Mouse (Mus musculus): Measurements from ENCODE around the gene Plcg1. TPM values are rescaled to one million over a fixed set of nuclear protein-coding genes. Genes with fewer than 3 reads are reported as not detected.

Gene Plcg1
- total RNA-seq, 2 experiments from 2014 or later: 0.38 to 2.8 TPM

DNA sequence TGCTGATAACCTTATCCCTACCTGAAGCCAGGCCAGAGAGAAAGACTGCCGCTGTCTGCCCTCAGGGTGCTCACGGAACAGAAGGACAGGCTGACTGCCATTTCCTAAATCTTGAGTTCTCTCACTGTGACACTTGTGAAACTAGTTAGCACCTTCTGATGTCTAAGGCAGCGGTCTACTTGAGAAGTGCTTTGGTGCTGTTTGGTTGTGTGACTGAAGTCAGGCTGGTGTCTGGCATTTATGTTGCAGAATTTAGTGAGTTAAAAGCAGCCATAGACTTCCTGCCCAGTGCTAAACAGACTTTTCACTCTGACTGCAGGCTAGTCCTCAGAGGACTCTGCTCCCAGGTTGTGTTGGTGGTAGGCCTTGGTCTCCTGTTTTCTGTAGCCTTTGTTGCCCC, 3.2 kb downstream of the Plcg1 start:
- no peak for ATAC-seq (replicated peaks; ENCODE audit: low FRiP score, poor library complexity, severe bottlenecking)

DNA sequence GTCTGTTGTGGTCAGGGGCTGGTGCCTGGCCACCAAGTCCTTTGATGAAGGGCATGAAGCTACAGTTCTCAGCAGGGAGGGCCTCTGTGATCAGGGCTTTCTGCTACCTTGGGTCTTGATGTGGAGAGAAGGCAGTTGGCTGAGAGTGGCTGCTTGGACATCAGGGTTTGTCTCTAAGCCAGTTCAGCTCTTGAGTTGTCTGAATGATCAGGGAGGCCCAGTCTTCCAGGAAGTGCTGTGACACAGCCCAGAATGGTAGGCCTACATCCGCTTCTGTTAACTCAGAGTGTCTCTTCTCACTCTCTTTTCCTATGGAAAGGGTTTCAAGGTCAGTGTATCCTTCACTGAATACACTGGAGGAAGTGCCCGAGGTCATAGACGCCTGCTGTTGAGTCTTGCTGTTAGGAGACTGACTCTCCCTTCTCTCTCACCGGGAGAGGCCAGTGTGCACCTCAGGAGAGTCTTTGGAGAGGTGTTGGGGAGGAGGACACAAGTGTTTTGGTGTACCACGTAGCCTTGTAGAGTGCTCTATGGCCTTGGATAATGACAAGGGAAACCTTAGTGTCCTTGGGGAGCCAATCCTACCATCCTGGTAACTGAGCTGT, 4.7 kb downstream of the Plcg1 start:
- ATAC-seq (replicated peaks; ENCODE audit: low FRiP score, poor library complexity, severe bottlenecking): no peak

DNA sequence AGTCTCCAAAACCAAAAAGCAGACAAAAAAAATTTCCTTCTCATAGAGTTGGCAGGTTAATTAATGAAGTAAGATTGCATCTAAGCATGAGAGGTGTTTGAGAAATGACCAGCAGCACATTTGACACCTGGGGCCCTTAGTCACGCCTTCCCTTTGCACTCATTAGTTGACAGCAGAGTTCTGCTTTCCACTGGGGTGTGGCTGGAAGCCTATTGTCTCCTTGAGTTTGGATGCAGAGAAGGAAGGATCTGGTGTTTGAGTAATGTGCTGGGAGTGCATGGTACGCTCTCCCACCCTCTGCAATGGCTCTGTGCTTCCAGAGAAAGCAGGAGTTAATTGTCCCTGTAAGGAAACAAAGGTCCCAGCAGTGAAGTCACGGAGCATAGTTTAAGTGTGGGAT, 5.4 kb downstream of the Plcg1 start:
- no peak for ATAC-seq (replicated peaks; ENCODE audit: low FRiP score, poor library complexity, severe bottlenecking)

DNA sequence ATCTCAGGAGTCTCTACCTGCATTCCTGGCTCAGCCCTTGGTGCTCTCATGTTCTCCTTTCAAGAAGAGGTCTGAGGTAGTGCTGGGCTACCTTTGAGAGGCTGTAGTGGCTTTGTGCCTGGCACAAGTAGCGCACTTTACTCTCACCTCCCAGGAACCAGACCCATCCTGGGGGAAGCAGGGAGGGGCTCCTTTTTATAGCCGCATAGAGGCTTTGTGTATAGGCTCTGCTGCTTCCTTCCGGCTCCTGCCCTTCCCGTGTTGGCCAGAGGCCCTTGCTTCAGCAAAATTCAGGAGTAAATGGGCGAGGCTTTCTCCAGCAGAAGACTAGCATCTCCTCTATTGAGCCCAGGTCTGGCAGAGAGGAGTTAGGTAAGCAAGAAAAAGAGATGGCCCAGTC, 7.3 kb downstream of the Plcg1 start:
- ATAC-seq (replicated peaks; ENCODE audit: low FRiP score, poor library complexity, severe bottlenecking): no peak

DNA sequence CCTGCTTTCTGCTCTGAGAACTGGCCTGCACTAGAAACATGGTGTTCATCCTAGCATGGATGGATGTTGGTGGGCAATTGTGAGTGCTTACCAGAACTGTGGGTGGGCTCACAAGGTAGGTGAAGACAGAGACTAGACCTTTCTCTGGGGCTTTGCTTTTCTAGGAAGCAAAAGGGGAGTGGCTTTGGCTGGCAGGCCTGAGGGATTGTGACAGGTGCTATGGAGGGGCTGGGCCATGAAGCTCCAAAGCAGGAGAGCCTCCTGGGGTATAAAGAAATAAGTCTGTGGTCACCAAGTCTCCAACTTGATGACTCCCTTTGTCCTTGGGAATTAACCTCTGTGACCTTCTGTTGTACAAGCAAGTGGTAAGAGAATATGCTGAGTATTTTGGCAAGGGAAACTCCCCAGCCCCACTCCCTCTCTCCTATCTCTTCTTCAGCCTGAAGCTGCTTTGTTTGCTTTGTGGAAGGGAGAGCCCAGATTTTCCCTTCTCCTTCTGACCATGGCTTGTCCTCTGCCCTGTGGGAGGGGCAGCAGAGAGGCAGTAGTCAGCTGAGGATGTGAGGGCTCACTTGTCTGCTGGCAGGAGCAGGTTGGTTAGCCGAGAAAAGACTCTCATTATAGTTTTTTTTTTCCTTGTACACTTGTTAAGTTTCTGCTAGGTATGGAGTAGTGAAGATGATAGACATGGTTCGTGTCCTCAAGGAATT, 8.7 kb downstream of the Plcg1 start:
- no peak for ATAC-seq (replicated peaks; ENCODE audit: low FRiP score, poor library complexity, severe bottlenecking)

DNA sequence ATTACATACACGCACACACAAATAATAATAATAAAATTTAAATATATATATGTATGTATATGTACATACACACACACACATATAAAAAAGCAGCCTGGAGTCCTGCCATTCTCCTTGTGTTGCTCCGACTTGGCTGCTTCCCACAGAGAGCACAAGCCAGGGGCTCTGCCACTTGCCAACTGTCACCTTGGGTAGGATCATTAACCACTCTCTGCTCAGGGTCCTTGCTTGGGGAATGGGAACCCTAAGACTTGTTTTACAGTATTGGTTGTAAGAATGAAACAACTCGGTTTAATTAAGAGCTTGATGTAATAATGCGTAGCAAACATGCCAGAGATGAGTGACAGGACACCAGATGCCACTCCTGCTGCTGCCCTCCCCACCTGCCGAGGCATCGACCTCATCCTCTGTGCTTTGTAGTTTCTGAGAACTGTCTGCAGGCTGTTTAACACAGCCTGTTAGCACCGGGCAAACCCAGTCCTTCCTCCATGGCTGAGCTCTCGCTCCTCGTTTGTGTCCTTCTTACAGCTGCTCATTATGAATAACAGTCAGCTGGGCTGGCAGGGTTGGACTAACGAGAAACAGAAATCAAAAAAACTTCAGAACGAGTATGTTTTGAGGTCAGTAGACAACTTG, 9.5 kb downstream of the Plcg1 start:
- no peak for ATAC-seq (replicated peaks; ENCODE audit: low FRiP score, poor library complexity, severe bottlenecking)

DNA sequence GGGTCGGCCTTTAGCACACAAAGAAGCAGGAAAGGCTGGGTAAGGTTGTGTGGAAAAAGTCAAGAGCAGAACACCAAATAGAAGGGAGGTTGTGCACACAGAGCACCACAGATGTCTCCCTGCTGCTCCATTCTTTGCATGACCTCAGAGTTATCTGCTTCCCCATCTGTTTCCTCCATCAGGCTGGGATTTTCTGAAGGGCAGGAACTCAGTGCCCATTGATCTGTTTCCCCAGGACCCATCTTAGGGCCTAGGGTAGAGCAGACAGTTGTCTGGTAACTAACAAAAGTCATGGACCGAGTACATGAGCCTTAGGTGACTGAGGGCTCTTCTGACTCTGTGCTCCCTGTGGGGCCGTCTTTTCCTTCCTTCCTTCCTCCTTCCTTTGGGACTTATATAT, 10.5 kb downstream of the Plcg1 start:
- no peak for ATAC-seq (replicated peaks; ENCODE audit: low FRiP score, poor library complexity, severe bottlenecking)

DNA sequence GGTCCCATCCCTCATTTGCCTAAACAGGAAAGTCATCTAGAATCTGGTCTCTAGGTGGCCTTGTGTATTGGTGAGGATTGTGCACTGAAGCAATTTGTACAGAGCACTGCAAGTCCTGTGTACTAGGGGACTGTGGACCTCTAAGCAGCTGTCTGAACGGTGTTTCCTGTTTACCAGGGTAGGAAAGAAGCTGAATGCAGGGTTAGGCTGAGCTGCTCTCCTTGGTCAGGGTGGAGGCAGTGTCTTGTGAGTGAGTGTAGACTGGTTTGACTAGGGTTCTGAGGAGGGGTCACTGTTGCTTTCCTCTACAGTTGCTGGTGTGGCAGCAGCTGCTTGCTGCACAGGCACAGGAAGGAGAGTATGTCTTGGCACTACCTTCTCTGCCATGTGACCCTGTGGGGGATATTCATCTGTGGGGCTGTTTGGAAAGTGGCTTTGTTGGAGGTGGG, 11.1 kb downstream of the Plcg1 start:
- no peak for ATAC-seq (replicated peaks; ENCODE audit: low FRiP score, poor library complexity, severe bottlenecking)

DNA sequence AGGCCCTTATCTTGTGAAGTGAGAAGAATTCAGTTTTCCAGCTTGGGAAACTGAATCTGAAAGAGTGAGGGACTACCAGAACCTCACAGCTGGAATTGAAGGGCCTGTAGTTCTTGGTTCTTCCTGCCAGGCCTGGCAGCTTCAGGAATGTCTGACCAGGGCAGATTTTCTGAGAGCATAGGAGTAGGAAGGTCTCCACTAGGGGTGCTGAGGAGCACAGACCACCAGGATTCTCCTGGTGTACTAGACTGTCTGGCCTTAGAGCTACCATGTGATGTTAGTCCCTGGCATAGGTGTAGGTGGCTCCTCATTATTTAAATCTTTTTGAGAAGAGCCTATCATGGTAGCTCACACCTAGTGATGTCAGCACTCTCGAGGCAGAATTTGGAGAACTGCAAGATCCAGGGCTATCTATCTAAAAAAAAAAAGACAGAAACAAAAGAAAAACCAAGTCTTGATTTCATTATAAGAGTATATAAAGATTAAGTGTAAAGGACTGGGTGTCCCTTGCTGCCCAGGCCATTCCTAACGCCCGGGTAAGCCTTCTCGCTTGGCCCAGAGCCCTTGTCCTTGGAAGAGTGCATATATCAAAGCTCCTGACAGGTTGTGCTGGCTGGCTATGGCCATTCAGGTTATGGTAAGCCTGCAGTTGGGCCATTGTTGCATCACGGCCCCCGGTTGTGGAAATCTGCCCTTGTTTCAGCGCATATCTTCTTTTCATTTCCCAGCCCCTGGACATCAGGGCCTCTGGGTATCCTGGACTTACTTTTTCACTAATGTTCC, 13.1 kb downstream of the Plcg1 start:
- no peak for ATAC-seq (replicated peaks; ENCODE audit: low FRiP score, poor library complexity, severe bottlenecking)

DNA sequence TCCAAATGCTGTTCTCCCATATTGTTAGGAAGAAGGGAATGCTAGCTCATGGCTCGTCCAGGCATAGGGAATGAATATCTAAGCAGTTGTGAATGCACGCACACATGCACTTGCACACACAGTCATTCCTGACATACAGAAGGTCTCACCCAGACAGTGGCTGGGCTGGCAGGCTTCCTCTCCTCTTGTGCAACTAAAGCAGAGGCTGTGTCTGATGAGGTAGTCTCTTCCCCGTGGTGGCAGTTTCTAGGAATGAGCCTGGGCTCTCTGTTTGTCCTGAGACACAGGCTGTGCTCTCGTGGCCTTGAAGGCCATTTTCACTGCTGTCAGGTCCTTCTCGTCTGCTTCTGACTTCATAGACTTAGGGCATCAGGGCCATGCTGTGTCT, 13.7 kb downstream of the Plcg1 start:
- ATAC-seq (replicated peaks; ENCODE audit: low FRiP score, poor library complexity, severe bottlenecking): no peak

DNA sequence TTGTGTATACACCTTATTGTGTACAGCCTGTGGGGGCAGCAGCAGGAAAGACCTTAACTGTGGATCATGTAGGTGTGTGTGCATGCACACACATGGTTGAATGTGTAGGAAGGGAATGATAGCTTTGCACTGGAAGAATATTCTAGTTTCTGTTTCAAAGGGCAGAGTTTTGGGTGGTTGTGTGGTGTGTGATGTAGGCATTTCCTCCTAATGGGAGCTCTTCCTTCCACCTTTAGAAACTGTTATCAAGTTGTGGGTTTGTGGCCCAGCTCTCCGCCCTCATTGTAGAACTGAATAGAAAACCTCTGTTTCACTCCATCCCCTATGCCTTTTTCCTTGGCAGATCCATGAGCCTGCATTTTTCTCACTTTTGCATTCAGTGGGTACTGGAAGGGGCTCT, 14.4 kb downstream of the Plcg1 start:
- ATAC-seq (replicated peaks; ENCODE audit: low FRiP score, poor library complexity, severe bottlenecking): no peak

DNA sequence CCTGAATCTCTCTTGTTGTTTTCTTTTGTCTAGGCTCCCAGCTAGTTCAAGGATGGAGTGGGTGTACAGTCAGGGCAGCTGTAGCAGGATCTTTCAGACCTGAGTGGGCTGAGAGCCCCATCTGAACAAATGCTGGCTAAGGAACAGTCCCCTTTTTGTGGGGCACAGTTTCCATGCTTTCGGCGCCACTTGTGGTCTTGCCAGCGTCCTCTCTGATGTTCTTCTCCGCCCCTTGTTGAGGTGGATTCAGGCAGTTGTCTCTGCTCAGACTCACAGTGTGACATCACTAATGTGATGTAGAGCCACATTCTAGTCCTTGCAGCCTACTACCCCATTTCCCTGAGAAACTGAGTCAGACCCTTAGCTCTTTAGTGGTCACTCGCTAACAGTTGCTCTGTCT, 15.5 kb downstream of the Plcg1 start:
- no peak for ATAC-seq (replicated peaks; ENCODE audit: low FRiP score, poor library complexity, severe bottlenecking)

DNA sequence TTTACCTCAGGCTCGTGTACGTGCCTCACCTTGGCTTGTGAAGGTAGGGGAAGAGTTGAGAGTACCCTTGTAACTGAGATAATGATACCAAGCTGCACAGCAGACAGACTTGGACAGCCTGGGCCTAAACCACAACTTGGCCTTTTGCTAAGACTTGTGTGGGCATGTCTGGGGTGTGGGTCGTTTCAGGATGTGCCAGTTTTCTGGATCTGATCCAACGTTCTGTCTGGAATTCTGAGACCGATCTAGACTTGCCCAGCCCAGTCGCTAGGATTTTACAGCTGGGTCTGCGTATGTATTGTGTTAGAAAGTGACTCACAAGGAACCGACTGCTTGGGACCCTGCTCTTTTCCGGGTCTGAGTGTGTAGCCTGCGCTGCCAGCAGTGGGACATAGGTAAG, 16.0 kb downstream of the Plcg1 start:
- no peak for ATAC-seq (replicated peaks; ENCODE audit: low FRiP score, poor library complexity, severe bottlenecking)

DNA sequence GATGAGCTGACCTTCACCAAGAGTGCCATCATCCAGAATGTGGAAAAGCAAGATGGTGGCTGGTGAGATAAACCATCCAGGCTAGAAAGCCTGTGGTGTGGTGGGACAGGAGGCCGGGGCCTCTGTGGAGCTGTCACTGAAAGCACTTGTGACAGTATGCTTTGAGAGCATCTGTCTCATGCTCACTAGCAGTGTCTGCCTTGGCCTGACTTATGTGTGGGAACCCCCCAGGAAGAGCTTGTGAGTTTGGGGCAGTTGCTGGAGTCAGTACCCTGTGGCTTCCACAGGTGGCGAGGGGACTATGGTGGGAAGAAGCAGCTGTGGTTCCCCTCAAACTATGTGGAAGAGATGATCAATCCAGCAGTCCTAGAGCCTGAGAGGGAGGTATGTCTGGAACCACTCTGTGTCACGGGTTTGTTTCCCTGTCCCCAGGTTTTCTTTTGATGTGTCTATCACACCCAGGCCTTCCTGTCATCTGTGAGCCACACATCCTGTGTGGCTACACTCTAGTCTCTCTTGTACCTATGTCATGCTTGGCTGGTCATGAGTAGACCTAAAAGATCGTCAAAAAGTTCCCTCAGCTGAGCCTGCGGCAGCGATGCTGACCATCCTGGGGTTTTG, 25.6 kb downstream of the Plcg1 start:
- no peak for ATAC-seq (replicated peaks; ENCODE audit: low FRiP score, poor library complexity, severe bottlenecking)

DNA sequence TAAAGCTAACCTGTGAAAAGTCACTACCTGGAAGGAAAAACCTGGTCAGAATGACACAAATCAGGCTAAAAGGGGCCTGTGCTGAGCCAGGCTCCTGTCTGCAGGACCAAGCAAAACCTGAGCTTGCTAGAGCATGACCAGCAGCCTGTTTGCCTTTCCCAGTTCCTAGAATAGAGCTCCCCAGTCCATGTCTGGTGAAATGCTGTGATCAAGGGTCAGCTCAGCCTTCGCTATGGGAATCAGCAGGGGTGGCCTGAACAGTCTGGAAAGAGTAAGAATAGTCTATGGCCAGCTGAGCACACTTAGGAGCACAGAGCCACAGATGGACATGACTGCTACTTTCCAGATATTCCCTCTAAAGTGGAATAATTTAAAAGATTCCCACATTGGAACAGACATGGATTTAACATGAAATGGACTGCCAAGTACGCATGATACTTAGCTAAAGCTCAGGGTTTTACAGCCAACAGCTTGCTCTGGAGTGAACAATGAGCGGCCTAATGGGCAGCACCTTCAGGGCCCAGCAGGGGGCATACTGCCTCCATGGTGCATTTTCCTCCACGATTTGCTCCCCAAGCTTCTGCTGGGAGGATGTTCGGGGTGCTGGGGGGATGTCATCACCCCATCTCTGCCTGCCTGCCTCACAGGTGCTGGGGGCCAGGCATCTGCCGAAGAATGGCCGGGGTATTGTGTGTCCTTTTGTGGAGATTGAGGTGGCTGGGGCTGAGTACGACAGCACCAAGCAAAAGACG, 29.5 kb downstream of the Plcg1 start:
- ATAC-seq (replicated peaks; ENCODE audit: low FRiP score, poor library complexity, severe bottlenecking): no peak

DNA sequence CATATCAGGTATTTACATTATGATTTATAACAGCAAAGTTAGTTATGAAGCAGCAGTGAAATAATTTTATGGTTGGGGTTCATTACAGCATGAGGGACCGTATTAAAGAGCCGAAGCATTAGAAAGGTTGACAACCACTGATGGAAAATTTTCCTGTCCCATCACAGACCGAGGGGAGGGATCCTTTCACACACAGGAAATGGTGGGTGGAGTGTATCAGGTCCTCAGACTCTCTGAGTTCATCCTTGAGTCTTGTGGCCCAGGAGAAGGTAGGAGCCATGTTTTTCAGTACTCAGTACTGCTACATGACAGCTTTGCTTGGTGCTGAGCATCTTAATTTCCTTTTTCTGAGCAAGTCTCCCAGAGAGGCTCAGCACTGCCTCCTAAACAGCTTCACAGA, 32.7 kb downstream of the Plcg1 start:
- ATAC-seq (replicated peaks; ENCODE audit: low FRiP score, poor library complexity, severe bottlenecking): no peak

DNA sequence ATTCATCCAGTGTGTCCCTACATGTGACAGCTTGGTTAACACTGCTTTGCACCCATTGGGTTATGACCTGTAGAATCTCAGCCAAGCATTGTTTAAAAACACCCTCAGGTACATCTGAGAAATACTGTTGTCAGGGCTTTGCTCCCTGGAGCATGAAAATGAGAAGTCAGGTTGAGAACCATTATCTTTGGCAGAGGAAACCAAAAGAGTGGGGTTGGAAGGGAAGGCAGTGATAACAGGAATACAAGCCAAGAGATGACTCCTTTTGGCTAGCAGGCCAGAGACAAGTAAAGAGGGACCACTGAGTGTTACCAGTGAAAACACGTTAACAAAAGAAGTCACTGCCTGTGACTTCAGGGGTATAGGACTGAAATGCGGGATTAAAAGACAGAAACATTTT, 33.3 kb downstream of the Plcg1 start:
- no peak for ATAC-seq (replicated peaks; ENCODE audit: low FRiP score, poor library complexity, severe bottlenecking)

DNA sequence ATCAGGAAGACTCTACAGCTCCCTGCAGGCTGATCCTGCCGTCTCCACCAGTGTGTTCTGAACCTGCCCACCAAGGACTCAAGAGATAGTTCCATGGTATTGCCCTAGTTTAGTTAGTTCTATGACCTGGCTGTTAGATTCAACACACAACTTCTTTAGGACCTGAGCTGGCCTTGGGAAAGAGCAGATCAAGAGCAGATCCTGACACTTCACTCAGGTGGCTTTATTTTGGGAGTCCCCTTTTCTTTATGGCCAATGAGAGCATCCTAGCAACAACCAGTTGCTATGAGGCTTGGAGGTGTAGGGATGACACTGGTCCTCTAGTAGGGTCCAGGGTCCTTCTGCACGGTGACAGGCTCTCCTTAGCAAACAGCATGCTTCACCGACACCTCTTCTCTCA, 34.0 kb downstream of the Plcg1 start:
- ATAC-seq (replicated peaks; ENCODE audit: low FRiP score, poor library complexity, severe bottlenecking): no peak

DNA sequence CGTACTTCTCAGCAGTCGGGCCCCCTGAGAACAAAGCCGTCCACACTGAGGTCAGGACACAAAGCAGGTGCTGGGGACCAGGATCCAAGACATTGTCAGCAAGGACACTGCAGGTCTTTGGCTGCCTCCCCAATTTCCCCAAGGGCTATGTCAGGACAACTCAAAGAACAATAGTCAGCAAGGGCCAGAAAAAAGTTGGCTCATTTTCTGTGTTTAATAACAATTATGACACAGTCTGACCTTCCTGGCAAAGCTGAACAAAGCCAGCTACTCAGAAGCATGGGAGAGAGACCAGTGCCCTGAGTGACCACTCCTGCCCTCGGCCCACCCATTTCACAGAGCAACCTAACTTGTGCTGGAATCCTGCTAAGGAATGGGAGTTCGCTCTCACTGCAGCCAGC, 35.3 kb downstream of the Plcg1 start:
- no peak for ATAC-seq (replicated peaks; ENCODE audit: low FRiP score, poor library complexity, severe bottlenecking)

DNA sequence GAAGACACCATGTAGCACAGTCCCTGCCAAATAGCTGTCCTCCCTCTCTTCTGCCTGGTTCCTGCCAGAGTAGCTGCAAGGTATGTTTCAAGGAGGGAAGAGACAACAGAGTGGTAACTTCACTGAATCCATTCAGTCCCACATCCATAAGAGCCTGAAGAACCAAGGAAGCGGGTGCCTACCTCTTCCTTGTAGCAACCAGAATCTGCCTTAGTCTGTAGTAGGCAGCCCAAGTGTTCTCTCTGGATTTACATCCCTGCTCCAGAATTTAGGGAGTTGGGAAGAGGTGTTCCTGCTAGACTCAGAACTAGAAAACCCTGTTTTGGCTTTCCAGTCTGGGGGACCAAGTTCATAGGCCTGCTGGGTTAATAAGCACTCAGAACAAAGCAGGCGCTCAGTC, 36.1 kb downstream of the Plcg1 start:
- ATAC-seq (replicated peaks; ENCODE audit: low FRiP score, poor library complexity, severe bottlenecking): no peak
